Mouse (Mus musculus): ENCODE data around the gene Defb26. TPM values are rescaled to one million over a fixed set of nuclear protein-coding genes. Genes with fewer than 3 reads are reported as not detected.

Defb26 gene
- not detected in 2 replicates for polyA plus RNA-seq (2015; fragmentation: Nextera tagmentation; extraction: Ambion mirVana)

DNA sequence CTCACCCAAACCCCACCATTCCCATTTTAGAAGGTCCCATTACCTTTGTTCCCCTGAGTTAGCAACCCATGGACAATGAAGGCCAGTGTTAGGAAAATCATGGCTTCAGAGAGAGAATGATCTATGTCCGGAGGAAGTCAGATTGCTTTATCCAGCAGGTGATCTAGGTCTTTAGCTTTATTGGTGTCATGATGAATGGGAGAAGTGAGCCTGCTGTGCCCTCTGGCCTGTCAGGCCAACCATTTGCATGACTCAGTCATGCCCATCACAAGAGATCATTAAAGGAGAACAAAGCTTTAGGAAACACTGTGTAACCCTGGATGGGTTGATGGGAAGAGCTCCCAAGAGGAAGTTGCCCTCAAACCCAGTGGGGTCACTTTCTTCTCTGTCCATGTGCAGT lies at the start of gene Defb26:
TSS of gene Defb26 (minus strand) at position 101 of the 400 bp plus-strand sequence.
- Histone ChIP-seq H3K27me3 (no peaks in the 10 kb centered on the region), H3K9me3 (replicated peaks) (no peaks in the 10 kb centered on the region), H3K4me2 (no peak within 1 kb of the TSS), H3K36me3 (no peaks in the 10 kb centered on the region), H3K9ac (no peak within 1 kb of the TSS), H3K4me1 (0 out of 2 replicates have a peak, but pooled peaks cover 6% of the 10 kb centered on the region), H3K27ac (no peak within 1 kb of the TSS), H3K4me3 (replicated peaks) (no peak within 1 kb of the TSS)
- 68% methylated on average over 1 of the region's 1 CpGs for WGBS
- ATAC-seq (replicated peaks; ENCODE audit: low FRiP score) = no peak

DNA sequence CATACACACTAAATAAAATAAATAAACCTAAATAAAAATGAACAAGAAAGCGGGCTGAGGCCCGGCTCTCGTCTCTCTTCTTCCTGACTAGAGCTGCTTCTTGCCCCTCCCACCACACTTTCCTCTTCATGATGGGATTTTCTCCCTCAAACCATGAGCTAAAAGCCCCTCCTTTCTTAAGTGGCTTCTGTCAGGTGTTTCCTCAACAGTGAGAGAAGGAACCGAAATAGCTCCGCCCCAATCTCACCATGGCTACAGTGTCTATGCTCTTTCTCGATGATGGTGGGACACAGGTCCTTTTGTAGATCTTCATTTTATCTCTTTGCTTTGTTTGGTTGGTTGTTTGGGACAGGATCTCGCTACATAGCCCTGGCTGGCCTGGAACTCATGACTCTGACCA lies 45.2 kb upstream of the Defb26 start:
- Histone ChIP-seq H3K4me3 (replicated peaks) (no peak overlapping the region), H3K27ac (no peak overlapping the region), H3K36me3 (no peaks in the 10 kb centered on the region), H3K9me3 (replicated peaks) (no peaks in the 10 kb centered on the region), H3K4me1 (peaks cover 15% of the 10 kb centered on the region), H3K27me3 (no peaks in the 10 kb centered on the region), H3K4me2 (no peak overlapping the region), H3K9ac (no peak overlapping the region)
- 94% methylated on average over 7 of the region's 7 CpGs for WGBS
- ATAC-seq (replicated peaks; ENCODE audit: low FRiP score) = no peak

DNA sequence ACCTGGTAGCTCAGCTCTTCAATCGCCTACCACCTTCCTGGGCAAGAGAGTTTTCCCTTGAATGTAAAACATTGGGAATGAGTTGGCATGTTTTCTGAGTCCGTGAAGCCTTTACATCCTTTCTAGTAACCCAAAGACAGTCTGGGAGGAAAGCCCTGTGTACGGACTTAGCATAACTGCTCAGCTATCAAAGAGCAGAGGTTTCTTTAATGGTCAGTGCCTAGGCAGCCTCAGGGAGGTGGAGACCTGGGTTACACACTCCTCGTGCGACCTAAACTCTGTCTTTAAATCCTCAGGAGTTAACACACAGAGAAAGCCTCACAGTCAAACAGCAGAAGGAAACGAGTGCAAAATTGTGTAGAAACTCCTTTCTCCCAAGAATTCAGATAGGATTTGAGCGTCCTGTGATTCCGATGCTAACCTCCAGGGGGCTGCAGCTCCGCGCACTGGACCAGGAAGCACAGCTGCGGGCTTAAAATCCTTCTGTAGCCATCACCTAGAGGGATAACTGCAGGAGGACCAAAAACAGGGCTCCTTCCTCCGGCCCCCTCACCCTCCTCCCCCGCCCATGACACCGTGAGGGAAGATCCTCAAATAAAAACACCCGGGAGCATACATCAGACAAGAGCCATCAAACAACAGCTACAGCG lies 42.4 kb upstream of the Defb26 start:
- H3K9me3 ChIP-seq (replicated peaks) = no peaks in the 10 kb centered on the region
- no peaks in the 10 kb centered on the region for H3K36me3 ChIP-seq
- peak overlapping the region; percentile 21; the same call in 1 of the 2 replicates for H3K4me3 ChIP-seq (replicated peaks)
- H3K9ac ChIP-seq = no peak overlapping the region
- 11% methylated on average over 16 of the region's 16 CpGs for WGBS
- peaks cover 23% of the 10 kb centered on the region for H3K4me1 ChIP-seq
- H3K27me3 ChIP-seq = no peaks in the 10 kb centered on the region
- 0 out of 2 replicates have a peak overlapping the region, but pooled peaks have one; percentile 41 for H3K27ac ChIP-seq
- 0 out of 2 replicates have a peak, but pooled peaks have one; percentile 49 for ATAC-seq (replicated peaks; ENCODE audit: low FRiP score)
- peak overlapping the region; percentile 52 for H3K4me2 ChIP-seq

DNA sequence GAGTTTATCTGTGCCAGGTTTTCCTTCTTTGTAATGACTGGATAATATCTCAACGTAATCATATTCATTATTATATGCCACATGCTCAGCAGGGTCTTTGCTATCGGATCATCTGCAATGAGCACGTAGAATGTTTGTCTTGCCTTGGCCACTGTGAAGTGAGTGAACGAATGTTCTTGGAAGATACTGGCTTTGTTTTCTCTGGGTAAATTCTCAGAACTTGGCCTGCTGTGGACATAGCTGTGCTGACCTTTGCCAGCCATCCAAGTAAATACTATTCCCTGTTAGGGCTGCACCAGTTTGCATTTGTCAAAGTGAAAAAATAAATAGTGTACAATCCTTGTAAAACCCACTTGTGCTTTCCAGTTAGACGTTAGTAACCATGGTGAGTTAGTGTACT lies 36.6 kb upstream of the Defb26 start:
- H3K9me3 ChIP-seq (replicated peaks) = no peaks in the 10 kb centered on the region
- peaks cover 38% of the 10 kb centered on the region for H3K4me1 ChIP-seq
- 63% methylated on average over 5 of the region's 5 CpGs for WGBS
- H3K27ac ChIP-seq = 0 out of 2 replicates have a peak overlapping the region, but pooled peaks have one; percentile 6
- H3K4me2 ChIP-seq = no peak overlapping the region
- no peak for ATAC-seq (replicated peaks; ENCODE audit: low FRiP score)
- H3K27me3 ChIP-seq = no peaks in the 10 kb centered on the region
- no peak overlapping the region for H3K4me3 ChIP-seq (replicated peaks)
- no peaks in the 10 kb centered on the region for H3K36me3 ChIP-seq
- no peak overlapping the region for H3K9ac ChIP-seq

DNA sequence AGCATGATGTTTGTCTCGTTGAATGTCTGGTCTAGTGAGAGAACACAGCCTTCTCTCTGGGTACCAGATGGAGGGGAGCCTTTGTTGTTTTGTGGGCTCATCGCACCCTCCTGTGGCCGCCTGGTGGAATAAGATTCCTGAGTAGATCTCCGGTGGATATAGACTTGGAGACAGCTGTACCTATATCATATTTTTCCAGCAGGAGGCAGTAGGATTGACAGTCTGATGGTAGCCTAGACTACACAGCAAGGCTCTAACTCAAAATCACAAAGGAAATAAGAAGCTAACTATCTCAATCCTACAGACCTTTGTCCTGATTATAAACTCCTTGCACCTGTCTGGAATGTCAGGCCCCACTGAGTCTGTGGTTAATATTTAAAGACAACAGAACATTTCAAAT lies 33.2 kb upstream of the Defb26 start:
- Histone ChIP-seq H3K4me3 (replicated peaks) (no peak overlapping the region), H3K36me3 (no peaks in the 10 kb centered on the region), H3K27me3 (no peaks in the 10 kb centered on the region), H3K9ac (no peak overlapping the region), H3K27ac (peak overlapping the region; percentile 79; the same call in 1 of the 2 replicates), H3K4me1 (peaks cover 39% of the 10 kb centered on the region), H3K4me2 (no peak overlapping the region), H3K9me3 (replicated peaks) (peaks cover 4% of the 10 kb centered on the region; the same call in 1 of the 2 replicates)
- 13% methylated on average over 4 of the region's 4 CpGs for WGBS
- peak; percentile 79 for ATAC-seq (replicated peaks; ENCODE audit: low FRiP score)

DNA sequence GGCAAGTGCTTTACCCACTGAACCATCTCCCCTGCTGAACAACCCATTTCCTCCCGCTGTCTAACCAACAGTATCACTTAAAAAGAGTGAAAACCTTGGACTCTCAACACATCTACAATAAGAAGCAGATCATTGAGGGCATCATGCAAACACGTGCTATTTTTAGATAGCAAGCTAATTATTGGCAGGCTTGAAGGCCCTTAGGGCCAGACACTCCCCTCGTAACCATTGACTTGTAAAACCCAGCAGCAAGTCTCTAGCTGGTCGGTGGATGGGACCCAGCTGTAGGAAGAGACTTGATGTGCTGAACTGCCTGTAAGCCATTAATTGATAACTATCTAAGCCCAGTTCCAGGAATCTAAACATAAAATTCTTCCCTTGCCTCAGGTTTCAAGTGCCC lies 32.0 kb upstream of the Defb26 start:
- H3K4me2 ChIP-seq = no peak overlapping the region
- H3K9me3 ChIP-seq (replicated peaks) = peaks cover 4% of the 10 kb centered on the region; the same call in 1 of the 2 replicates
- 52% methylated on average over 4 of the region's 4 CpGs for WGBS
- no peaks in the 10 kb centered on the region for H3K27me3 ChIP-seq
- no peak overlapping the region for H3K4me3 ChIP-seq (replicated peaks)
- peak; percentile 63 for ATAC-seq (replicated peaks; ENCODE audit: low FRiP score)
- H3K36me3 ChIP-seq = no peaks in the 10 kb centered on the region
- peaks cover 39% of the 10 kb centered on the region for H3K4me1 ChIP-seq
- no peak overlapping the region for H3K9ac ChIP-seq
- peak overlapping the region; percentile 79 for H3K27ac ChIP-seq

DNA sequence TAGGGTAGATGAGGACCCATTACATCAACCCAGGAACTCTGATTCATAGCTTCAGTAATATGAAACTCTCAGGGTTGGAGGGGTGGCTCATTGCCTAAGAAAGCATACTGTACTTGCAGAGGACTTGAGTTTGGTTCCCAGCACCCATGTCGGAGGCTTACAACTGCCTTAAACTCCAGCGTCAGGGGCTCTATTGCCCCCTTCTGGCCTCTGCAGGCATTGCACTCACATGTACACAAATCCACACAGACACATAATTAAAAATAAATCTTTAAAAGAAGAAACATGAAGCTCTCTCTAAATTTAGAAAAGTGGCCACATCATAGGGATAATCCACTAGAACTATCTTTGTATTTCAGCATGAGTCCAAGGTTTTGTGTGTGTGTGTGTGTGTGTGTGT lies 31.4 kb upstream of the Defb26 start:
- Histone ChIP-seq H3K9ac (no peak overlapping the region), H3K4me2 (no peak overlapping the region), H3K4me1 (peaks cover 39% of the 10 kb centered on the region), H3K4me3 (replicated peaks) (no peak overlapping the region), H3K27me3 (no peaks in the 10 kb centered on the region), H3K27ac (peak overlapping the region; percentile 79), H3K36me3 (no peaks in the 10 kb centered on the region), H3K9me3 (replicated peaks) (peaks cover 4% of the 10 kb centered on the region; the same call in 1 of the 2 replicates)
- no peak for ATAC-seq (replicated peaks; ENCODE audit: low FRiP score)
- 80% methylated on average over 2 of the region's 2 CpGs for WGBS

DNA sequence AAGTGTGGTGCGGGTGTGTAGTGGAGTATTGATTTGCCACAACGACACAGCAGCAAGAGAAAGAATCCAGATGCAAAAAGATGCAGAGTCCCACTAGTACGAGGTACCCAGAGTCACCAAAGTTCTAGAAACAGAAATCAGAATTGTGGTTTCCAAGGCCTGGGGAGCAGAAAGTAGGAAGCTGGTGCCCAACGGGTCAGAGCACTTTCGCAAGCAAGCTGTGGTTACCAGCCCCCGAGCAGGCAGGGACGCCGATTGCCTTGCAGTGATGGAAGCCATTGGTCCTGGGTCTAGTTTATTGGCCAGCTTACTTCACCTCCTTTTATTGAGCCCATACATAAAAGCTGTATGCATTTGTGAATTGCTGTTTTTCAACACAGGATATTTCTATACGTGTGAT lies 30.5 kb upstream of the Defb26 start:
- no peak for ATAC-seq (replicated peaks; ENCODE audit: low FRiP score)
- Histone ChIP-seq H3K36me3 (no peaks in the 10 kb centered on the region), H3K9me3 (replicated peaks) (peaks cover 4% of the 10 kb centered on the region; the same call in 1 of the 2 replicates), H3K4me1 (peaks cover 39% of the 10 kb centered on the region), H3K27me3 (no peaks in the 10 kb centered on the region), H3K27ac (no peak overlapping the region), H3K4me2 (no peak overlapping the region), H3K4me3 (replicated peaks) (no peak overlapping the region), H3K9ac (no peak overlapping the region)
- WGBS = 82% methylated on average over 9 of the region's 9 CpGs

DNA sequence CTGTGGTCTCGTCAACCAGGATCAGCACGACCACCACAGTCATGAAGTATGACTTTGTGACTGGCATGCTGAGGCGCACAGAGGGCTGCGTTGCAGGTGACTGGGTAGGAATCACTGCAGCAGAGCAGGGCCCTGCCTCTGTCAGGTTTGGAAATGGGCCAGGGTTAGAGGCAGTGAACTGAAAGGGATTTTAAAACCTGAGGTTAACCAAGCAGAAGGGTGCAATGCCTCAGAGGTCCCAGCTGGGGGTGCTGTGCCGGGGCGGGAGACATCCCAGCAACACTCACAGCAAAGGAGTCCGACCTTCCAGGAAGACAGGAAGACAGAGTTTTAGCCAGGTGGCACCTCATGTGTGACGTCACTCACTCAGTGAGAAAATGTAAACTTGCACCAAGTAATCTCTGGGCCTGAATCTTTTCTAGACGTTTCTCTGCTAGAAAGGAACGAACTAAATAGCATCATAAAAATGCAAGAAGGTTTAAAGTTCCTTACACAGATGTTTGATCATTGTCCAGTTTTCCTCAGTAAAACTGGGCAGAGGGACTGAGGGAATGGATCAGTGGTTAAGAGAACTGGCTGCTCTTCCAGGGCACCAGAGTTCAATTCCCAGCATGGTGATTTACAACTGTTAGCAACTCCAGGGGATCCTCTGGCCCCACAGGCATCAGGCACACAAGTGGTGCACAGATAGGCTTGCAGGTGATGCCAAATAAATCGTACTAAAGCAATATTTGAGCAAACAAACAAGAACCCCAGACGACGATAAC lies 28.6 kb upstream of the Defb26 start, which contains the start of gene Defb29:
TSS of gene Defb29 (minus strand) at position 155 of the 767 bp plus-strand sequence.
- ATAC-seq (replicated peaks; ENCODE audit: low FRiP score) = peak; percentile 10; the same call in 1 of the 2 replicates
- H3K36me3 ChIP-seq = no peaks in the 10 kb centered on the region
- no peak within 1 kb of the TSS for H3K4me2 ChIP-seq
- peaks cover 4% of the 10 kb centered on the region; the same call in 1 of the 2 replicates for H3K9me3 ChIP-seq (replicated peaks)
- WGBS = 37% methylated on average over 13 of the region's 13 CpGs
- 0 out of 2 replicates have a peak within 1 kb of the TSS, but pooled peaks have one; percentile 41 for H3K27ac ChIP-seq
- H3K9ac ChIP-seq = no peak within 1 kb of the TSS
- H3K4me3 ChIP-seq (replicated peaks) = no peak within 1 kb of the TSS
- H3K27me3 ChIP-seq = no peaks in the 10 kb centered on the region
- H3K4me1 ChIP-seq = peaks cover 32% of the 10 kb centered on the region

DNA sequence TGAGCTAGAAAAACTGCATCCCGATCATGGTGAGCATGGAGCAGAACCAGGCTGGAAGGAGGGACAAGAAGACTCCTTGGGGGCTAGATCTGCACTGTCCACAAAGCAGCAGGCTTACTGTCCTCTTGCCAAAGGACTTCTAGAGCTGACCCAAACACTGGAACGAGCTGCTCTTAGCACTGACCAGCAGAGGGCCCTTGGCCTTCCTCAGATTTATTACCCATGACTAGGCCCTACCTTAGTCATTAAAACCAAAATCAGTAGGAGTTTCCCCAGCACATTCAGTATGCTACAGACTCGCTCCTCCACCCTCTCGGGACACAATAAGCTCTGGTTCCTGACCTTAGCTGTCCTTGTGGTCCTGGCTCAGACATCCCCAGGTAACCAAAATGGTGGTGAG lies 6.5 kb upstream of the Defb26 start, which contains the start of gene Defb28:
TSS of gene Defb28 (plus strand) at position 275 of the 400 bp plus-strand sequence.
- H3K27me3 ChIP-seq = no peaks in the 10 kb centered on the region
- no peak within 1 kb of the TSS for H3K27ac ChIP-seq
- no peaks in the 10 kb centered on the region for H3K36me3 ChIP-seq
- WGBS = 49% methylated on average over 4 of the region's 4 CpGs
- H3K4me3 ChIP-seq (replicated peaks) = no peak within 1 kb of the TSS
- H3K9me3 ChIP-seq (replicated peaks) = no peaks in the 10 kb centered on the region
- ATAC-seq (replicated peaks; ENCODE audit: low FRiP score) = peak; percentile 56; the same call in 1 of the 2 replicates
- H3K9ac ChIP-seq = no peak within 1 kb of the TSS
- no peak within 1 kb of the TSS for H3K4me2 ChIP-seq
- H3K4me1 ChIP-seq = 0 out of 2 replicates have a peak, but pooled peaks cover 8% of the 10 kb centered on the region

DNA sequence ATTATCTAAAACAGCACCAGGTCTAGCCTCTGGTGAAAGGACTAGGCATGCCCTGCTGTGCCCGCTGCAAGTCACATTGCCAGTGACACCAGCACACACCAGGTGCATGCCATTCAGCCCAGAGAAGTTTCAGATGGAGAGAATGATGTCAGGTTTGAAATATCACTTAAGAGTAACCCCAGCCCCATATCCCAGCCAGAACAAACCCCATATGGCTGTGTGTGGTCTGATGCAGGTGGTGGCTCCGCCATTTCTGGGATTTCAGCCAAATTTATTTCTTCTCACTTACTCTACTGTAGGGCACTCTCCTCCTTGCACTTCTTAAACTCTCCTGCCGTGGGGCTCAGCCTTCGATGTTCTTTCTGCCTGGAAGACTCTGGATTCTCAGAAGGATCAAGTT lies 4.6 kb upstream of the Defb26 start:
- no peak overlapping the region for H3K9ac ChIP-seq
- no peaks in the 10 kb centered on the region for H3K27me3 ChIP-seq
- 42% methylated on average over 4 of the region's 4 CpGs for WGBS
- no peak overlapping the region for H3K4me2 ChIP-seq
- no peak overlapping the region for H3K4me3 ChIP-seq (replicated peaks)
- H3K36me3 ChIP-seq = no peaks in the 10 kb centered on the region
- H3K4me1 ChIP-seq = 0 out of 2 replicates have a peak, but pooled peaks cover 8% of the 10 kb centered on the region
- no peaks in the 10 kb centered on the region for H3K9me3 ChIP-seq (replicated peaks)
- peak; percentile 67 for ATAC-seq (replicated peaks; ENCODE audit: low FRiP score)
- no peak overlapping the region for H3K27ac ChIP-seq

DNA sequence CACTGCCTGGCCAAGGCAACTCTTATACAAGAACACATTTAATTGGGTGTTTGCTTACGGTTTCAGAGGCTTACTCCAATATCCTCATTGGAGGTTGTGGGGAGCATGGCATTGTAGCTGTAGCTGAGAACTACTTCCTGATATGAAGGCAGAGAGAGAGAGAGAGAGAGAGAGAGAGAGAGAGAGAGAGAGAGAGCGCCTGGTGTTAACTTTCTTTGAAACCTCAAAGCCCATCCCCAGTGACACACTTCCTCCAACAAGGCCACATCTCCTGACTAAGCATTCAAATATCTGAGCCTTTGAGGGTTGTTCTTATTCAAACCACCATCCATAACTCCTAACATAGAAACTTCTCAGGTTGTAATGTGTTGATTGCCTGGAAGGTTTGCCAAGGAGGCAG lies 7.5 kb downstream of the Defb26 start:
- WGBS = 84% methylated on average over 2 of the region's 2 CpGs
- Histone ChIP-seq H3K36me3 (no peaks in the 10 kb centered on the region), H3K4me3 (replicated peaks) (no peak overlapping the region), H3K27me3 (no peaks in the 10 kb centered on the region), H3K9ac (no peak overlapping the region), H3K9me3 (replicated peaks) (no peaks in the 10 kb centered on the region), H3K4me1 (no peaks in the 10 kb centered on the region), H3K4me2 (no peak overlapping the region), H3K27ac (no peak overlapping the region)
- no peak for ATAC-seq (replicated peaks; ENCODE audit: low FRiP score)

All from kidney, embryonic 15.5 days (tissue).